Mouse (Mus musculus): ENCODE measurements around the gene Slc35a2. TPM values are rescaled to one million over a fixed set of nuclear protein-coding genes. Genes with fewer than 3 reads are reported as not detected.
"Not testable (repeated sequence)": the region's sequence is repeated elsewhere in the genome, so short reads cannot be mapped to it uniquely, and the experiment has no call there.

Gene Slc35a2
- polyA plus RNA-seq, 1 experiment from 2014 or later: 39.0 TPM

- no peaks in the 10 kb centered on the region for H3K4me1 ChIP-seq
- H3K4me3 ChIP-seq (replicated peaks): no peak overlapping the region
- no peaks in the 10 kb centered on the region for H3K27me3 ChIP-seq (replicated peaks)
- H3K36me3 ChIP-seq: peaks cover 4% of the 10 kb centered on the region; the same call in 1 of the 2 replicates
- no peaks in the 10 kb centered on the region for H3K9me3 ChIP-seq
- no peak overlapping the region for H3K4me2 ChIP-seq
- 92% methylated on average over 1 of the region's 1 CpGs for WGBS
- ATAC-seq (ENCODE audit: insufficient read depth, low FRiP score, low read depth): no peak
- H3K9ac ChIP-seq: no peak overlapping the region
- H3K27ac ChIP-seq: no peak overlapping the region
Measured at GRCm38 (mm10) chrX:7867141-7867540, 16.7 kb upstream of the Slc35a2 start.

- no peak for ATAC-seq (ENCODE audit: insufficient read depth, low FRiP score, low read depth)
- Histone ChIP-seq H3K4me1 (no peaks in the 10 kb centered on the region), H3K9me3 (no peaks in the 10 kb centered on the region), H3K9ac (no peak overlapping the region), H3K27me3 (replicated peaks) (no peaks in the 10 kb centered on the region), H3K36me3 (peaks cover 12% of the 10 kb centered on the region; the same call in 1 of the 2 replicates), H3K4me3 (replicated peaks) (no peak overlapping the region), H3K27ac (no peak overlapping the region), H3K4me2 (no peak overlapping the region)
- 59% methylated on average over 2 of the region's 2 CpGs for WGBS
Measured at GRCm38 (mm10) chrX:7868506-7868905, 15.3 kb upstream of the Slc35a2 start.

GRCm38 (mm10) chrX:7869826-7870225 lies 14.0 kb upstream of the Slc35a2 start:
- H3K9ac ChIP-seq: no peak overlapping the region
- no peaks in the 10 kb centered on the region for H3K27me3 ChIP-seq (replicated peaks)
- no peaks in the 10 kb centered on the region for H3K4me1 ChIP-seq
- ATAC-seq (ENCODE audit: insufficient read depth, low FRiP score, low read depth): no peak
- peaks cover 16% of the 10 kb centered on the region; the same call in 1 of the 2 replicates for H3K36me3 ChIP-seq
- no peak overlapping the region for H3K4me2 ChIP-seq
- H3K4me3 ChIP-seq (replicated peaks): no peak overlapping the region
- WGBS: 49% methylated on average over 3 of the region's 3 CpGs
- no peaks in the 10 kb centered on the region for H3K9me3 ChIP-seq
- H3K27ac ChIP-seq: no peak overlapping the region

GRCm38 (mm10) chrX:7878007-7878419 lies 5.8 kb upstream of the Slc35a2 start, which contains the start of gene Pim2:
Pim2 (plus strand) TSS chrX:7878262.
- no peaks in the 10 kb centered on the region for H3K9me3 ChIP-seq
- H3K27me3 ChIP-seq (replicated peaks): no peaks in the 10 kb centered on the region
- peaks cover 9% of the 10 kb centered on the region; the same call in 1 of the 2 replicates for H3K36me3 ChIP-seq
- WGBS: 6% methylated on average over 38 of the region's 38 CpGs
- peak; percentile 90 for ATAC-seq (ENCODE audit: insufficient read depth, low FRiP score, low read depth)
- no peaks in the 10 kb centered on the region for H3K4me1 ChIP-seq
- peak within 1 kb of the TSS; percentile 46 for H3K4me3 ChIP-seq (replicated peaks)
- H3K27ac ChIP-seq: no peak within 1 kb of the TSS
- H3K9ac ChIP-seq: peak within 1 kb of the TSS; percentile 4; the same call in 1 of the 2 replicates
- peak within 1 kb of the TSS; percentile 81 for H3K4me2 ChIP-seq

- H3K9ac ChIP-seq: no peak overlapping the region
- peak overlapping the region; percentile 46 for H3K4me3 ChIP-seq (replicated peaks)
- peak overlapping the region; percentile 81 for H3K4me2 ChIP-seq
- no peaks in the 10 kb centered on the region for H3K27me3 ChIP-seq (replicated peaks)
- H3K9me3 ChIP-seq: no peaks in the 10 kb centered on the region
- no peaks in the 10 kb centered on the region for H3K4me1 ChIP-seq
- H3K36me3 ChIP-seq: 0 out of 2 replicates have a peak, but pooled peaks cover 6% of the 10 kb centered on the region
- ATAC-seq (ENCODE audit: insufficient read depth, low FRiP score, low read depth): peak; percentile 16
- WGBS: 26% methylated on average over 21 of the region's 21 CpGs
- H3K27ac ChIP-seq: no peak overlapping the region
Measured at GRCm38 (mm10) chrX:7878495-7878894, 5.3 kb upstream of the Slc35a2 start.

- no peak for ATAC-seq (ENCODE audit: insufficient read depth, low FRiP score, low read depth)
- H3K4me1 ChIP-seq: no peaks in the 10 kb centered on the region; the same call in 1 of the 2 replicates
- no peak overlapping the region for H3K27ac ChIP-seq
- peak overlapping the region; percentile 81 for H3K4me2 ChIP-seq
- WGBS: 18% methylated on average over 11 of the region's 11 CpGs
- no peak overlapping the region; the same call in 1 of the 2 replicates for H3K4me3 ChIP-seq (replicated peaks)
- no peak overlapping the region for H3K9ac ChIP-seq
- no peaks in the 10 kb centered on the region for H3K27me3 ChIP-seq (replicated peaks)
- H3K9me3 ChIP-seq: no peaks in the 10 kb centered on the region
- 0 out of 2 replicates have a peak, but pooled peaks cover 2% of the 10 kb centered on the region for H3K36me3 ChIP-seq
Measured at GRCm38 (mm10) chrX:7879819-7880218, 4.0 kb upstream of the Slc35a2 start.

- peak overlapping the region; percentile 56 for H3K4me3 ChIP-seq (replicated peaks)
- ATAC-seq (ENCODE audit: insufficient read depth, low FRiP score, low read depth): no peak
- H3K4me1 ChIP-seq: no peaks in the 10 kb centered on the region
- H3K4me2 ChIP-seq: peak overlapping the region; percentile 47
- H3K9ac ChIP-seq: no peak overlapping the region
- H3K9me3 ChIP-seq: no peaks in the 10 kb centered on the region
- no peaks in the 10 kb centered on the region for H3K27me3 ChIP-seq (replicated peaks)
- no peaks in the 10 kb centered on the region for H3K36me3 ChIP-seq
- no peak overlapping the region for H3K27ac ChIP-seq
- 25% methylated on average over 13 of the region's 13 CpGs for WGBS
Measured at GRCm38 (mm10) chrX:7898211-7898610, 14.4 kb downstream of the Slc35a2 start.

- no peaks in the 10 kb centered on the region for H3K27me3 ChIP-seq (replicated peaks)
- H3K27ac ChIP-seq: peak within 1 kb of the TSS; percentile 87
- H3K36me3 ChIP-seq: no peaks in the 10 kb centered on the region
- peak; percentile 99 for ATAC-seq (ENCODE audit: insufficient read depth, low FRiP score, low read depth)
- H3K4me2 ChIP-seq: peak within 1 kb of the TSS; percentile 49
- H3K9ac ChIP-seq: peak within 1 kb of the TSS; percentile 33
- H3K4me3 ChIP-seq (replicated peaks): peak within 1 kb of the TSS; percentile 56
- 20% methylated on average over 60 of the region's 62 CpGs for WGBS
- H3K4me1 ChIP-seq: no peaks in the 10 kb centered on the region
- no peaks in the 10 kb centered on the region for H3K9me3 ChIP-seq
Measured at GRCm38 (mm10) chrX:7898880-7899874, 15.3 kb downstream of the Slc35a2 start, which contains the start of the genes Pqbp1 and Timm17b. Pqbp1 (minus strand) TSS chrX:7899269. Timm17b (plus strand) TSS chrX:7899357.

- Histone ChIP-seq H3K9ac (no peak overlapping the region), H3K4me2 (no peak overlapping the region)
- 90% methylated on average over 5 of the region's 5 CpGs for WGBS
Measured at GRCm38 (mm10) chrX:7904441-7904840, 20.6 kb downstream of the Slc35a2 start.

GRCm38 (mm10) chrX:7907735-7908134 lies 23.9 kb downstream of the Slc35a2 start, which contains the start of gene Gm10491:
Gm10491 (minus strand) TSS chrX:7907835.
- 87% methylated on average over 5 of the region's 5 CpGs for WGBS
- no peak for ATAC-seq (ENCODE audit: insufficient read depth, low FRiP score, low read depth)
- no peaks in the 10 kb centered on the region for H3K9me3 ChIP-seq

More at GRCm38 (mm10) chrX:7904441-7904840, 20.6 kb downstream of the Slc35a2 start:
- Histone ChIP-seq H3K4me3 (replicated peaks) (no peak overlapping the region), H3K4me1 (no peaks in the 10 kb centered on the region), H3K27ac (no peak overlapping the region), H3K36me3 (no peaks in the 10 kb centered on the region), H3K27me3 (replicated peaks) (no peaks in the 10 kb centered on the region), H3K9me3 (no peaks in the 10 kb centered on the region)
- ATAC-seq (ENCODE audit: insufficient read depth, low FRiP score, low read depth): no peak

GRCm38 (mm10) chrX:7909242-7909641 lies 25.4 kb downstream of the Slc35a2 start, which contains the start of gene Gm10490:
Gm10490 (plus strand) TSS chrX:7909542.
- not testable (repeated sequence) for H3K27ac ChIP-seq; H3K9ac ChIP-seq; H3K36me3 ChIP-seq; H3K9me3 ChIP-seq; H3K27me3 ChIP-seq (replicated peaks); H3K4me2 ChIP-seq; H3K4me3 ChIP-seq (replicated peaks); H3K4me1 ChIP-seq; ATAC-seq (ENCODE audit: insufficient read depth, low FRiP score, low read depth)
- 82% methylated on average over 4 of the region's 4 CpGs for WGBS

More at GRCm38 (mm10) chrX:7907735-7908134, 23.9 kb downstream of the Slc35a2 start, which contains the start of gene Gm10491:
- H3K4me1 ChIP-seq: no peaks in the 10 kb centered on the region
- H3K4me2 ChIP-seq: no peak within 1 kb of the TSS
- no peaks in the 10 kb centered on the region for H3K27me3 ChIP-seq (replicated peaks)
- H3K27ac ChIP-seq: no peak within 1 kb of the TSS
- H3K36me3 ChIP-seq: no peaks in the 10 kb centered on the region
- no peak within 1 kb of the TSS for H3K4me3 ChIP-seq (replicated peaks)
- no peak within 1 kb of the TSS for H3K9ac ChIP-seq

- Histone ChIP-seq H3K9ac (no peak overlapping the region), H3K4me1 (no peaks in the 10 kb centered on the region), H3K27ac (no peak overlapping the region), H3K4me3 (replicated peaks) (no peak overlapping the region), H3K27me3 (replicated peaks) (no peaks in the 10 kb centered on the region), H3K36me3 (no peaks in the 10 kb centered on the region), H3K4me2 (no peak overlapping the region), H3K9me3 (no peaks in the 10 kb centered on the region)
- ATAC-seq (ENCODE audit: insufficient read depth, low FRiP score, low read depth): no peak
- 64% methylated on average over 6 of the region's 6 CpGs for WGBS
Measured at GRCm38 (mm10) chrX:7910473-7910872, 26.6 kb downstream of the Slc35a2 start.
